Mouse (Mus musculus) liver, embryonic 11.5 days (tissue): Measurements from ENCODE around the gene Tmem176b. TPM values are rescaled to one million over a fixed set of nuclear protein-coding genes. Genes with fewer than 3 reads are reported as not detected.

ENCODE experiments used
- ATAC-seq: fragments of 200-750 bp; cut with Nextera tagmentation; replicated peaks from 2 replicates; pipeline ENCODE4 v1.8.0; 2017; ENCODE audit warnings: moderate number of reproducible peaks, mild to moderate bottlenecking, moderate TSS enrichment, moderate library complexity; ENCODE audit not compliant: low FRiP score
- DNase-seq: peaks from one replicate; pipeline ENCODE4 v3.0.0-alpha.2; 2017; ENCODE audit warnings: low spot score
- H3K27ac ChIP-seq: fragments of 300-500 bp; sonication (generic); 2 replicates; pipeline ENCODE4 v1.5.1; 2014; ENCODE audit warnings: mild to moderate bottlenecking, low read depth, low read length, control low read depth
- H3K27me3 ChIP-seq: fragments of 300-500 bp; sonication (generic); replicated peaks from 2 replicates; pipeline ENCODE4 v1.6.1; 2014; ENCODE audit warnings: low read length, mixed read lengths; ENCODE audit not compliant: control insufficient read depth, insufficient read depth
- H3K36me3 ChIP-seq: fragments of 300-500 bp; sonication (generic); 2 replicates; pipeline ENCODE4 v1.6.1; 2014; ENCODE audit warnings: mild to moderate bottlenecking, low read length, moderate library complexity, mixed read lengths; ENCODE audit not compliant: control insufficient read depth, insufficient read depth
- H3K4me1 ChIP-seq: fragments of 300-500 bp; sonication (generic); replicated peaks from 2 replicates; pipeline ENCODE4 v1.6.1; 2014; ENCODE audit warnings: low read length, mixed read lengths; ENCODE audit not compliant: control insufficient read depth, insufficient read depth
- H3K4me2 ChIP-seq: fragments of 300-500 bp; sonication (generic); 2 replicates; pipeline ENCODE4 v1.6.1; 2014; ENCODE audit warnings: mild to moderate bottlenecking, control low read depth, moderate library complexity
- H3K4me3 ChIP-seq: fragments of 300-500 bp; sonication (generic); 2 replicates; pipeline ENCODE4 v1.5.1; 2014; ENCODE audit warnings: low read depth, low read length, control low read depth
- H3K9ac ChIP-seq: fragments of 300-500 bp; sonication (generic); 2 replicates; pipeline ENCODE4 v1.6.1; 2014; ENCODE audit warnings: low read depth, low read length, control low read depth
- H3K9me3 ChIP-seq: fragments of 300-500 bp; sonication (generic); 2 replicates; pipeline ENCODE4 v1.6.1; 2016; ENCODE audit warnings: low read length, inconsistent platforms, mixed read lengths; ENCODE audit not compliant: control insufficient read depth
- WGBS: fragments of 180-500 bp; shearing (Covaris S2); extraction: QIAGEN DNeasy Blood & Tissue Kit; methylation state at CpG from one replicate; pipeline ENCODE4 v1.1.7; 2014; 5-methylcytosine and 5-hydroxymethylcytosine counted together
- polyA plus RNA-seq: library from polyadenylated mRNA; unstranded; fragments of >200 nt; fragmentation: Nextera tagmentation; extraction: Ambion mirVana; gene quantifications from 2 replicates; pipeline ENCODE4 v1.2.1, GENCODE M21; 2014

The Tmem176b gene
- polyA plus RNA-seq, 1 experiment from 2014 or later, result 118 TPM

GRCm38 (mm10) chr6:48865152-48865745 lies 24.0 kb upstream of the Tmem176b start:
- Histone ChIP-seq H3K27ac (no peak overlapping the region), H3K36me3 (no peaks in the 10 kb centered on the region), H3K27me3 (no peaks in the 10 kb centered on the region), H3K4me2 (no peak overlapping the region), H3K4me1 (no peaks in the 10 kb centered on the region), H3K4me3 (no peak overlapping the region), H3K9me3 (no peaks in the 10 kb centered on the region), H3K9ac (no peak overlapping the region)
- ATAC-seq (no peak), DNase-seq (no peak)
- 66% methylated on average over 1 of the region's 1 CpGs for WGBS

- WGBS, result 78% methylated on average over 3 of the region's 3 CpGs
- Histone ChIP-seq H3K36me3 (no peaks in the 10 kb centered on the region), H3K4me2 (no peak overlapping the region), H3K9me3 (no peaks in the 10 kb centered on the region), H3K4me1 (no peaks in the 10 kb centered on the region), H3K27me3 (no peaks in the 10 kb centered on the region), H3K27ac (no peak overlapping the region), H3K9ac (no peak overlapping the region), H3K4me3 (no peak overlapping the region)
- no peak for ATAC-seq
- no peak for DNase-seq
These were observed 23.4 kb upstream of the Tmem176b start for GRCm38 (mm10) chr6:48864723-48865122.

GRCm38 (mm10) chr6:48864181-48864580 lies 22.9 kb upstream of the Tmem176b start:
- Histone ChIP-seq H3K36me3 (no peaks in the 10 kb centered on the region), H3K4me3 (no peak overlapping the region), H3K27me3 (no peaks in the 10 kb centered on the region), H3K27ac (no peak overlapping the region), H3K9ac (no peak overlapping the region), H3K4me2 (no peak overlapping the region), H3K4me1 (no peaks in the 10 kb centered on the region), H3K9me3 (no peaks in the 10 kb centered on the region)
- DNase-seq (peak; percentile 25), ATAC-seq (no peak)
- WGBS, result 67% methylated on average over 3 of the region's 3 CpGs

GRCm38 (mm10) chr6:48863488-48863887 lies 22.2 kb upstream of the Tmem176b start:
- Histone ChIP-seq H3K36me3 (no peaks in the 10 kb centered on the region), H3K4me1 (no peaks in the 10 kb centered on the region), H3K9me3 (no peaks in the 10 kb centered on the region), H3K27ac (no peak overlapping the region), H3K9ac (no peak overlapping the region), H3K4me3 (no peak overlapping the region), H3K4me2 (no peak overlapping the region), H3K27me3 (no peaks in the 10 kb centered on the region)
- whole genome bisulfite sequencing, result 88% methylated on average over 7 of the region's 7 CpGs
- ATAC-seq (no peak), DNase-seq (peak; percentile 12)

- Histone ChIP-seq H3K4me1 (no peaks in the 10 kb centered on the region), H3K9ac (no peak overlapping the region), H3K27ac (no peak overlapping the region), H3K36me3 (no peaks in the 10 kb centered on the region), H3K4me2 (no peak overlapping the region), H3K9me3 (no peaks in the 10 kb centered on the region), H3K4me3 (no peak overlapping the region), H3K27me3 (no peaks in the 10 kb centered on the region)
- ATAC-seq, result no peak
- DNase-seq, result peak; percentile 15
- WGBS, result 76% methylated on average over 4 of the region's 4 CpGs
These were observed 21.5 kb upstream of the Tmem176b start for GRCm38 (mm10) chr6:48862816-48863215.

GRCm38 (mm10) chr6:48861616-48862280 lies 20.5 kb upstream of the Tmem176b start:
- H3K36me3 ChIP-seq, result no peaks in the 10 kb centered on the region
- H3K4me1 ChIP-seq, result no peaks in the 10 kb centered on the region
- no peak overlapping the region for H3K4me3 ChIP-seq
- no peaks in the 10 kb centered on the region for H3K9me3 ChIP-seq
- WGBS, result 76% methylated on average over 12 of the region's 12 CpGs
- H3K27me3 ChIP-seq, result no peaks in the 10 kb centered on the region
- H3K27ac ChIP-seq, result no peak overlapping the region
- H3K4me2 ChIP-seq, result no peak overlapping the region
- no peak for ATAC-seq
- peak; percentile 25 for DNase-seq
- H3K9ac ChIP-seq, result no peak overlapping the region

- no peaks in the 10 kb centered on the region for H3K4me1 ChIP-seq
- no peak for ATAC-seq
- no peaks in the 10 kb centered on the region for H3K36me3 ChIP-seq
- no peak overlapping the region for H3K27ac ChIP-seq
- H3K9ac ChIP-seq, result no peak overlapping the region
- DNase-seq, result no peak
- no peaks in the 10 kb centered on the region for H3K9me3 ChIP-seq
- no peak overlapping the region for H3K4me3 ChIP-seq
- no peaks in the 10 kb centered on the region for H3K27me3 ChIP-seq
- 88% methylated on average over 1 of the region's 1 CpGs for WGBS
- peak overlapping the region; percentile 58; the same call in 1 of the 2 replicates for H3K4me2 ChIP-seq
These were observed 19.6 kb upstream of the Tmem176b start for GRCm38 (mm10) chr6:48860851-48861250.

- Histone ChIP-seq H3K9me3 (no peaks in the 10 kb centered on the region), H3K4me1 (no peaks in the 10 kb centered on the region), H3K9ac (no peak overlapping the region), H3K4me3 (peak overlapping the region; percentile 39), H3K4me2 (peak overlapping the region; percentile 58), H3K36me3 (no peaks in the 10 kb centered on the region), H3K27ac (no peak overlapping the region), H3K27me3 (no peaks in the 10 kb centered on the region)
- WGBS, result 11% methylated on average over 23 of the region's 23 CpGs
- peak; percentile 67 for ATAC-seq
- DNase-seq, result peak; percentile 64
These were observed 19.0 kb upstream of the Tmem176b start for GRCm38 (mm10) chr6:48860130-48860815.
